Mouse (Mus musculus): ENCODE results near the gene Ung. TPM values are rescaled to one million over a fixed set of nuclear protein-coding genes. Genes with fewer than 3 reads are reported as not detected.

Ung gene
- total and polyA plus RNA-seq, 3 experiments = 24.4 to 32.1 (median 27.1) TPM

GRCm38 (mm10) chr5:114187108-114187507 is 56.9 kb downstream of the Ung start:
- Histone ChIP-seq H3K36me3 (ENCODE audit: control insufficient read depth, insufficient read depth, low read length) (peaks cover 10% of the 10 kb centered on the region), H3K4me3 (no peak overlapping the region), H3K27me3 (ENCODE audit: control insufficient read depth, insufficient read depth, low read length) (no peaks in the 10 kb centered on the region), H3K9ac (ENCODE audit: low read depth, low read length) (no peak overlapping the region), H3K4me1 (ENCODE audit: control insufficient read depth, insufficient read depth, low read length) (peaks cover 10% of the 10 kb centered on the region), H3K79me2 (replicated peaks; ENCODE audit: control insufficient read depth, insufficient read depth, low read length) (no peaks in the 10 kb centered on the region; the same call in 1 of the 2 replicates), H3K27ac (no peak overlapping the region)
- no peak for DNase-seq
- TF ChIP-seq CTCF (IDR thresholded peaks at IDR 0.05) (peak; percentile 56), POLR2A (IDR thresholded peaks at IDR 0.05; ENCODE audit: insufficient read depth, low read depth, low read length) (no peak)
- intact Hi-C loops (cut with DNase I) = no loop called here
- WGBS = 73% methylated on average over 2 of the region's 2 CpGs

Other genes with a start within 250 kb of the Ung start
- gene Coro1c, start 221.6 kb upstream of the Ung start, total RNA-seq (2021) = 10 to 100 TPM; 24.6 to 30.1 TPM
- gene Coro1c, start 221.6 kb upstream of the Ung start, polyA plus RNA-seq (2012; rRNA removed) = 24.1 and 27.9 TPM in 2 replicates
- gene Ssh1, start 136.5 kb upstream of the Ung start, total RNA-seq (2021) = 10 to 100 TPM; 13.4 to 15.2 TPM
- gene Ssh1, start 136.5 kb upstream of the Ung start, polyA plus RNA-seq (2012; rRNA removed) = 7.4 and 9.8 TPM in 2 replicates
- gene Dao, start 126.7 kb upstream of the Ung start, total RNA-seq (2021) = not detected
- not detected in 2 replicates for gene Dao, start 126.7 kb upstream of the Ung start, polyA plus RNA-seq (2012; rRNA removed)
- 10 to 100 TPM; 10.1 to 11.2 TPM for gene Usp30, start 64.9 kb upstream of the Ung start, total RNA-seq (2021)
- 11.2 and 13.3 TPM in 2 replicates for gene Usp30, start 64.9 kb upstream of the Ung start, polyA plus RNA-seq (2012; rRNA removed)
- not detected for gene Svop, start 38.8 kb upstream of the Ung start, total RNA-seq (2021)
- gene Svop, start 38.8 kb upstream of the Ung start, polyA plus RNA-seq (2012; rRNA removed) = 0.08 and 0.12 TPM in 2 replicates
- gene Alkbh2, start 2.2 kb upstream of the Ung start, total RNA-seq (2021) = 1 to 10 TPM; 1.6 to 2.0 TPM
- gene Alkbh2, start 2.2 kb upstream of the Ung start, polyA plus RNA-seq (2012; rRNA removed) = 3.0 and 3.1 TPM in 2 replicates
- gene Acacb, start 16.1 kb downstream of the Ung start, total RNA-seq (2021) = 100 to 1,000 TPM; 205 to 251 TPM
- gene Acacb, start 16.1 kb downstream of the Ung start, polyA plus RNA-seq (2012; rRNA removed) = 105 and 141 TPM in 2 replicates
- not detected for gene Foxn4, start 143.4 kb downstream of the Ung start, total RNA-seq (2021)
- 0.12 TPM in 1 of 2 replicates, not detected in the other for gene Foxn4, start 143.4 kb downstream of the Ung start, polyA plus RNA-seq (2012; rRNA removed)
- under 1 TPM in 1 of 2 experiments, not detected in 1; 0.39 TPM for gene Myo1h, start 158.8 kb downstream of the Ung start, total RNA-seq (2021)
- 0.12 and 0.47 TPM in 2 replicates for gene Myo1h, start 158.8 kb downstream of the Ung start, polyA plus RNA-seq (2012; rRNA removed)